Mouse (Mus musculus): ENCODE data around the gene Mindy2. TPM values are rescaled to one million over a fixed set of nuclear protein-coding genes. Genes with fewer than 3 reads are reported as not detected.

Gene Mindy2
- total and polyA plus RNA-seq, 2 experiments from 2014 or later, result 20.4 to 35.9 TPM

DNA sequence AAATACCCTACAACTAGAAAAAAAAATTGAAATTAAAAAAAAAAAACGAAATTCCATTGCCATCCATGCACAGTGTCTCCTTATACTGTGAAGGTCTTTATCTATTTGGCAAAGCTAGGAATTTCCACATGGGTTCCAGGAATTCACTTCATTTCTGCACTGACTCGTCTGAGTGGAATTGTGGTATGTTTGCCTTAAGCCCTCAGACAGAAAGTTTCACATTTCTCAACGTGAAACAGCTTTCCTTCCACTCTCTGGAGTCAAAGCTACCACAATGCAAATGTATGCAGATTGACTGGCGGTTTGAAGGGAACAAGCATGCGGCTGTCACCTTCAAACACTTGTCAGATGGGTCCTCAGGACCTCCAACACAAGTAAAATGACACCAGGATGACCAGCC, 25.3 kb downstream of the Mindy2 start:
- ATAC-seq (no peak), DNase-seq (ENCODE audit: low spot score) (no peak)
- no peak for TF ChIP-seq CTCF (IDR thresholded peaks at IDR 0.05; ENCODE audit: low read depth)
- H3K9ac ChIP-seq (replicated peaks; ENCODE audit: low read length), result no peak overlapping the region
- 30% methylated on average over 5 of the region's 5 CpGs for WGBS
- H3K27me3 ChIP-seq (ENCODE audit: insufficient read depth, low read length), result no peaks in the 10 kb centered on the region
- no peak overlapping the region for H3K27ac ChIP-seq
- H3K4me3 ChIP-seq (ENCODE audit: low read length), result no peak overlapping the region
- no peaks in the 10 kb centered on the region for H3K9me3 ChIP-seq (ENCODE audit: low read length)
- no peak overlapping the region for H3K4me2 ChIP-seq (ENCODE audit: low read depth, low read length)
- H3K4me1 ChIP-seq (ENCODE audit: insufficient read depth, low read length), result no peaks in the 10 kb centered on the region
- no peaks in the 10 kb centered on the region; the same call in 1 of the 2 replicates for H3K36me3 ChIP-seq (ENCODE audit: insufficient read depth, low read length)

DNA sequence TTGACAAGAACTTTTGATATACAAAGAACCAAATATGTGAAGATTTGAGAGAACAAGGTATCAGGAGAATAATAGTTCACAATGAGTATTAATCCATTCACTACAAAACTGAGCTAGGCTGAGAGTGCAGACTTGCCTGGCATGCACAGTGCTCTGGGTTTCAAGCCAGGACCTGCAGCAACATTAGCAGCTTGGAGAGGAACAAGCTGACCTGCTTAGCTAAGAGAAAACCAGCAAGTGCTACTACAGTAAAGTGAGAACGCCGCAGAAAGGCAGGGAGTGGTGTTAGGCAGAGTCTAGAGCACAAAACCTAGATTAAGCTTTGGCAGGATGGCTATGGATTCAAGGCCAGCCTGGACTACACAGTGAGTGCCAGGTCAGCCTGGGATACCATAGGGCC, 27.3 kb downstream of the Mindy2 start:
- no peak overlapping the region for H3K9ac ChIP-seq (replicated peaks; ENCODE audit: low read length)
- 88% methylated on average over 2 of the region's 2 CpGs for WGBS
- no peaks in the 10 kb centered on the region for H3K4me1 ChIP-seq (ENCODE audit: insufficient read depth, low read length)
- ATAC-seq (no peak), DNase-seq (ENCODE audit: low spot score) (peak; percentile 7)
- no peak overlapping the region for H3K4me2 ChIP-seq (ENCODE audit: low read depth, low read length)
- no peak overlapping the region for H3K27ac ChIP-seq
- H3K27me3 ChIP-seq (ENCODE audit: insufficient read depth, low read length), result no peaks in the 10 kb centered on the region
- TF ChIP-seq CTCF (IDR thresholded peaks at IDR 0.05; ENCODE audit: low read depth), result no peak
- H3K9me3 ChIP-seq (ENCODE audit: low read length), result no peaks in the 10 kb centered on the region
- peaks cover 3% of the 10 kb centered on the region; the same call in 1 of the 2 replicates for H3K36me3 ChIP-seq (ENCODE audit: insufficient read depth, low read length)
- H3K4me3 ChIP-seq (ENCODE audit: low read length), result no peak overlapping the region

DNA sequence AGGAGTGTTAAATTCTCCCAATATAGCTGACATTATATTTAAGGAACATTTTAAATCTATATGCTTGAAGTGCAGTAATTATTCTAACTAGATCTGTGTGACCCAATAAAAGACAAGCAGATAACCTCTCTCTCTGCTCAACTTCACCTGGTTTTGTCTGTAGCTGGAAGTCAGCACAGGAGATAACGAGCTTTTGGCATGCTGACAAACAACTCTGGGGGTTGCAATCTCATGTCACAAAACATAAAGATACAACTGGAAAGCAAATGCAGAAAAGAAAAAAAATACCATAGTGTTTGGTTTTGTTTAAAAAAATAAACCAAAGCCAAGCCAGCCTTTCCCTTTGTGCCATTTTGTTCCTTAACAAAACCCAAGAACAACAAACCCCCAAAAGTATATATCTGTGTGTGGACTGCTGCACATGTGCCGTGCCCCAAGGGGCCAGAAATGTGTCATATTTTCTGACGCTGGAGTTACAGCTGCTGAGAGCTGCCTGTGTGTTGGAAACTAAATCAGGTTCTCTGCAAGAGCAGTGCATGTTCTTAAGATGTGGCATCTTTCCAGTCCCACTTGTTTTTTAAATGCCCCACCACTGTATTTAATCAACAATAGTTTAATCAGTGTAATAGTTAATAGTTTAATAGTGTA, 45.8 kb downstream of the Mindy2 start:
- Histone ChIP-seq H3K36me3 (ENCODE audit: insufficient read depth, low read length) (peaks cover 25% of the 10 kb centered on the region), H3K9me3 (ENCODE audit: low read length) (no peaks in the 10 kb centered on the region), H3K4me1 (ENCODE audit: insufficient read depth, low read length) (no peaks in the 10 kb centered on the region), H3K9ac (replicated peaks; ENCODE audit: low read length) (no peak overlapping the region), H3K4me2 (ENCODE audit: low read depth, low read length) (no peak overlapping the region), H3K27me3 (ENCODE audit: insufficient read depth, low read length) (no peaks in the 10 kb centered on the region), H3K4me3 (ENCODE audit: low read length) (no peak overlapping the region), H3K27ac (no peak overlapping the region)
- no peak for TF ChIP-seq CTCF (IDR thresholded peaks at IDR 0.05; ENCODE audit: low read depth)
- DNase-seq (ENCODE audit: low spot score), result no peak
- 52% methylated on average over 3 of the region's 3 CpGs for WGBS
- no peak for ATAC-seq

DNA sequence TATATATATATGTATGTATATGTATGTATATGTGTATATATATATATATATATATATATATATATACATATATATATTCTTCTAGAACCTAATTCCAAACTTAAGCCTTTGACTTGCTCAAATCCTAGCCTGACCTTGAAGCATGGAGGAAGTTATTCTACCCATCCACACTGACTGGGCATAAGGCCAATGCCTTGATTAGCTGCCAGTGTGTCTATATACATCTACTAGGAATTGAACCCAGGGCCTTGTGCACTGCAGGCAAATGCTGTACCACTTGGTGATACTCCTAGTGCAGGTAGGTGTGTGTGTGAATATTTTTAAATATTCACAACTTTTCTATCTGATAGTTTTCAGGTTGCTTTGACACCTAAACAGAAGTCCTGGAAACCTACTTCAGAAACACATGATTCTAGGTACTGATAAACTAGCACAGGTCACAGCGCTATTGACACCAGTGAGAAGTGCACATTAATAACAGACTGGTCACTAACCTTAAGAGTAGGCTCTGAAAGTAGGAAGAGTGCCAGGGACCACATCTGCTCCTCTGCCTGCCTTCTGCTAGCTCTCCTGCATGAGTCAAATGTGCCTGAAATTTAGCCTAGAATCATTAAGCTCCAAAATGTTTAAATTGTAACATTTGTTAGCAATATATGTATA, 54.7 kb downstream of the Mindy2 start:
- peaks cover 6% of the 10 kb centered on the region; the same call in 1 of the 2 replicates for H3K36me3 ChIP-seq (ENCODE audit: insufficient read depth, low read length)
- DNase-seq (ENCODE audit: low spot score) (no peak), ATAC-seq (no peak)
- TF ChIP-seq CTCF (IDR thresholded peaks at IDR 0.05; ENCODE audit: low read depth), result no peak
- WGBS, result 94% methylated on average over 1 of the region's 1 CpGs
- no peaks in the 10 kb centered on the region for H3K27me3 ChIP-seq (ENCODE audit: insufficient read depth, low read length)
- no peaks in the 10 kb centered on the region for H3K9me3 ChIP-seq (ENCODE audit: low read length)
- H3K4me2 ChIP-seq (ENCODE audit: low read depth, low read length), result no peak overlapping the region
- no peak overlapping the region for H3K27ac ChIP-seq
- no peak overlapping the region for H3K9ac ChIP-seq (replicated peaks; ENCODE audit: low read length)
- H3K4me3 ChIP-seq (ENCODE audit: low read length), result no peak overlapping the region
- no peaks in the 10 kb centered on the region for H3K4me1 ChIP-seq (ENCODE audit: insufficient read depth, low read length)

DNA sequence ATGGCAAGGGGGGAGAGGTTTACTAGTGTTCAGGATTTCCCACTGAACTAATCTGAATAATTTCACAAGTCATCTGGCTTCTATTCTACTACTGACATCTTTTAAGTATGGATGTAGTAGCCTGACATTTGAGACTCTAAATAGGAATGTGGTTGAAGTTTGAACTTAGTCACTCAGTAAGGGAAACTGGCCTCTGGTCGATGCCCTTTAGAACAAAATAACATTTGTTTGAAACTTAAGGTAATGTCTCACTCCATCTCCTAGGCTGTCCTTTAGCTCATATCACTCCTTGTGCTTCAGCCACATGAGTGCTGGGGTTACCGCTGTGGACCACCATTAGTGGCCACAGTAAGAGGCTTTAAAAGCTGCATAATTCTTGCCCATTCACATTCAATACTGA, 58.7 kb downstream of the Mindy2 start:
- ATAC-seq, result no peak
- no peak overlapping the region for H3K4me2 ChIP-seq (ENCODE audit: low read depth, low read length)
- H3K9me3 ChIP-seq (ENCODE audit: low read length), result no peaks in the 10 kb centered on the region
- DNase-seq (ENCODE audit: low spot score), result no peak
- no peak overlapping the region for H3K9ac ChIP-seq (replicated peaks; ENCODE audit: low read length)
- no peaks in the 10 kb centered on the region for H3K27me3 ChIP-seq (ENCODE audit: insufficient read depth, low read length)
- H3K36me3 ChIP-seq (ENCODE audit: insufficient read depth, low read length), result no peaks in the 10 kb centered on the region; the same call in 1 of the 2 replicates
- no peaks in the 10 kb centered on the region for H3K4me1 ChIP-seq (ENCODE audit: insufficient read depth, low read length)
- no peak overlapping the region for H3K27ac ChIP-seq
- no peak overlapping the region for H3K4me3 ChIP-seq (ENCODE audit: low read length)
- no peak for TF ChIP-seq CTCF (IDR thresholded peaks at IDR 0.05; ENCODE audit: low read depth)
- WGBS, result 95% methylated on average over 2 of the region's 2 CpGs

DNA sequence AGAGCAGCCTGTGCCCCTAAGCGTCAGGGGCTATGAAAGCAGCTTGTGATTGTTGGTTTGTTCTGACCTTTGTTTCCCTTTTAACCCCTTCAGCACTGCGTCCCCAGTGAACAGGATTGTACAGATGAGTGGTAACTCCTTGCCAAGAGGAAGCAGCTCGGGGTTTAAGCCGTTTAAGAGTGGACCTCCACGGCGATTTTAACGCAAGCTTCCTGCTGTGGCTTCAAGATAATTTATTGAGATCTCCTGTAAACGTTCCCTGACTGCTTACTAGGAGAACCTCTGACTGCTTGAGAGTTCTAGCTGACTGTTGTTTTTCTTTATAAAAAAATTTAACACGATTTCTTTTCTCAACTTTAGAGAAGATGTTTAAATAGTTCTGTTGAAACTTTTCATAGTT, 65.5 kb downstream of the Mindy2 start:
- H3K36me3 ChIP-seq (ENCODE audit: insufficient read depth, low read length), result peaks cover 48% of the 10 kb centered on the region

DNA sequence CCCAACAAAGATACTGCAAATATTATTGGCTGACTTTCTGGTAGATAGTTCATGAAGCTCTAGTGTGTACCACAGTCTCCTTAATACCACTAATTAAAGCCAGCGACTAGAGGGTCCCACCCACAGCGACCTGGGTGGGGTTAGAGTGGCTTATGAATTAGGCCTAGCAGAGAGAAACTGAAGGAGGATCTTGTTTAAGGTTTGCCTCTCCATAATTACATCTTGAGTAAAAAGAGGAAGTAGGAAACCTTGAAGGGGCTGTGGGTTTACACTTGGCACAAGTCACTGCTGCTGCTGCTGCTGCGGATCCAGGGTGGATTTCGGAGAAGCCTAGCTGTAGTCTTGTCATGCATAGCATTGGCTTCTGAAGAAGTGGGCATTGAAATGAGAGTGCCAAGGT, 66.2 kb downstream of the Mindy2 start:
- no peak for TF ChIP-seq CTCF (IDR thresholded peaks at IDR 0.05; ENCODE audit: low read depth)
- no peaks in the 10 kb centered on the region for H3K9me3 ChIP-seq (ENCODE audit: low read length)
- no peaks in the 10 kb centered on the region for H3K4me1 ChIP-seq (ENCODE audit: insufficient read depth, low read length)
- peaks cover 56% of the 10 kb centered on the region for H3K36me3 ChIP-seq (ENCODE audit: insufficient read depth, low read length)
- WGBS, result 94% methylated on average over 4 of the region's 4 CpGs
- no peak for ATAC-seq
- no peak overlapping the region for H3K27ac ChIP-seq
- DNase-seq (ENCODE audit: low spot score), result no peak
- no peaks in the 10 kb centered on the region for H3K27me3 ChIP-seq (ENCODE audit: insufficient read depth, low read length)
- no peak overlapping the region for H3K9ac ChIP-seq (replicated peaks; ENCODE audit: low read length)
- no peak overlapping the region for H3K4me2 ChIP-seq (ENCODE audit: low read depth, low read length)
- no peak overlapping the region for H3K4me3 ChIP-seq (ENCODE audit: low read length)

More for the DNA sequence above, 65.5 kb downstream of the Mindy2 start:
- WGBS, result 57% methylated on average over 9 of the region's 9 CpGs
- Histone ChIP-seq H3K4me3 (ENCODE audit: low read length) (no peak overlapping the region), H3K4me2 (ENCODE audit: low read depth, low read length) (no peak overlapping the region), H3K27ac (no peak overlapping the region), H3K9ac (replicated peaks; ENCODE audit: low read length) (no peak overlapping the region), H3K9me3 (ENCODE audit: low read length) (no peaks in the 10 kb centered on the region), H3K27me3 (ENCODE audit: insufficient read depth, low read length) (no peaks in the 10 kb centered on the region), H3K4me1 (ENCODE audit: insufficient read depth, low read length) (no peaks in the 10 kb centered on the region)
- ATAC-seq, result no peak
- no peak for TF ChIP-seq CTCF (IDR thresholded peaks at IDR 0.05; ENCODE audit: low read depth)
- no peak for DNase-seq (ENCODE audit: low spot score)
